Mouse (Mus musculus) T-cell, adult 2 months (primary cell): Measurements from ENCODE around the gene Hoxd13.

Experiments
- DNase-seq: peaks from one replicate; pipeline ENCODE4 v3.0.0; 2022; ENCODE audit warnings: low spot score

The Hoxd13 gene

GRCm38 (mm10) chr2:74680561-74681398 lies 12.7 kb downstream of the Hoxd13 start:
- no peak for DNase-seq

GRCm38 (mm10) chr2:74681594-74682531 lies 13.8 kb downstream of the Hoxd13 start:
- no peak for DNase-seq

- no peak for DNase-seq
Observed at GRCm38 (mm10) chr2:74682796-74683195, 14.7 kb downstream of the Hoxd13 start.

GRCm38 (mm10) chr2:74683471-74683951 lies 15.4 kb downstream of the Hoxd13 start:
- no peak for DNase-seq

- DNase-seq = no peak
Observed at GRCm38 (mm10) chr2:74684106-74684505, 16.0 kb downstream of the Hoxd13 start.

- no peak for DNase-seq
Observed at GRCm38 (mm10) chr2:74685059-74685603, 17.0 kb downstream of the Hoxd13 start.

GRCm38 (mm10) chr2:74686301-74686987 lies 18.3 kb downstream of the Hoxd13 start:
- DNase-seq = no peak

- DNase-seq = no peak
Observed at GRCm38 (mm10) chr2:74686988-74687697, 19.0 kb downstream of the Hoxd13 start.

GRCm38 (mm10) chr2:74687698-74688555 lies 19.8 kb downstream of the Hoxd13 start:
- no peak for DNase-seq

- no peak for DNase-seq
Observed at GRCm38 (mm10) chr2:74688795-74689573, 20.9 kb downstream of the Hoxd13 start.

GRCm38 (mm10) chr2:74689574-74690337 lies 21.6 kb downstream of the Hoxd13 start:
- DNase-seq = no peak

GRCm38 (mm10) chr2:74690338-74690716 lies 22.2 kb downstream of the Hoxd13 start:
- DNase-seq = no peak

- DNase-seq = no peak
Observed at GRCm38 (mm10) chr2:74691022-74691951, 23.2 kb downstream of the Hoxd13 start, which contains the start of gene Hoxd10. Gene Hoxd10, plus strand, starts transcription at chr2:74691924.

- no peak for DNase-seq
Observed at GRCm38 (mm10) chr2:74691995-74692807, 24.1 kb downstream of the Hoxd13 start.

- no peak for DNase-seq
Observed at GRCm38 (mm10) chr2:74692808-74693431, 24.8 kb downstream of the Hoxd13 start.

GRCm38 (mm10) chr2:74693432-74693827 lies 25.3 kb downstream of the Hoxd13 start:
- no peak for DNase-seq
